Mouse (Mus musculus): ENCODE measurements at regions not wholly inside any gene's neighbourhood (a gene's known extent, or its start where the extent isn't known, plus 50 kb on each side); places are given as distances from the start of the nearest gene placed in this dataset.

DNA sequence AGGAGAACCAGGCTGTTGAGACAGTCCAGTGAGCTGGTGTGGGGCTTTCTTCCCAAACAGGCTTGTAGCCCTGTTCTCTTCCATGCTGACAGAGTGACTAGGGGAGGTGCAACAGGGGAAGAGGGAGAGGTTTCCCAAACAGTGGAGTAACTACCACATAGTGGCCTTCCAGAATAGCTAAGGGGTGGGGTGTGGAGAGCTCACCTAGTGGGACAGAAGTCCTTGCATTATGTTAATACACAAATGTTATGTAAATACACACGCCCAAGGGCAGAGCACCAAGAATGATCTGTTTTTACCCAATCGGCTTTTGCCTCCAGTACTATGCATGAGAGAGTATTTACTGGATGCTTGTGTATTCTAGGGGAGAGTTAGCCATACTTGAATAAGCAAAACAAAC is 226.6 kb upstream of the Hs6st1 start:
- no peak for DNase-seq

DNA sequence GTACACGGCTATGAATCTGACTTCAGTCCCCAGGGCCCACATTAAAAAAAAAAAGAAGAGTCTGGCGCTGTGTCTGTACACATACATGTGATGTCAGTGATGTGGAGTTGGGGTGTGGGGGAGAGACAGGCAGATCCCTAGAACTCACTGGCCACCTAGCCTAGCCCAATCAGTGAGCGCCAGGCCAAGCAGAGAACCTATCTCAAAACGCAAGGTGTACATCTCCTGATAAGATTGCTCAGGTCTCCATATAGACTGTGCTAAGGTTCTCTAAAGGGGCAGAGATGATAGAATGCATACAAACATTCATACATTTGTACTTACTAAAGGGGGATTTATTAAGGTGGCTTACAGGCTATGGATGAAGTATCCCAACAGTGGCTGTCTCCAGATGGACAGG is 225.5 kb upstream of the Hs6st1 start:
- no peak for DNase-seq

DNA sequence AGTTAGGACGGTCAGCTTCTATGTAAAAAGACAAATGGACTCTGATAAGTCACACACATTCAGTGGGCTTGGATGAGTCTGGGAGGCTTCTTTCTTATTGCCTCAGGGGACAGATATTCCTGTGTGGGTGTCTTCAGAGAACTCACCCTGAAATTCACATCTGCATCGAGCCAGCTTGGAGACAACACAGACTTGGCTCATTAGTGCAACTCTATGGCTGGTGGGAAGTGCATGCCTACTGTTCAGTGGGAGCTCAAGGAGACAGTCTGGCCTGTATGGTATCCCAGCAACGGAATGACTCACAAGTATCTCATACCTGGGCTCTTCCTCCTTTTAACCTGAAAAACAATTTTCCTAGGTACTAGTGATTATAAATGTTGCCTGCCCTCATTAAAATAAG is 224.6 kb upstream of the Hs6st1 start:
- DNase-seq = no peak

DNA sequence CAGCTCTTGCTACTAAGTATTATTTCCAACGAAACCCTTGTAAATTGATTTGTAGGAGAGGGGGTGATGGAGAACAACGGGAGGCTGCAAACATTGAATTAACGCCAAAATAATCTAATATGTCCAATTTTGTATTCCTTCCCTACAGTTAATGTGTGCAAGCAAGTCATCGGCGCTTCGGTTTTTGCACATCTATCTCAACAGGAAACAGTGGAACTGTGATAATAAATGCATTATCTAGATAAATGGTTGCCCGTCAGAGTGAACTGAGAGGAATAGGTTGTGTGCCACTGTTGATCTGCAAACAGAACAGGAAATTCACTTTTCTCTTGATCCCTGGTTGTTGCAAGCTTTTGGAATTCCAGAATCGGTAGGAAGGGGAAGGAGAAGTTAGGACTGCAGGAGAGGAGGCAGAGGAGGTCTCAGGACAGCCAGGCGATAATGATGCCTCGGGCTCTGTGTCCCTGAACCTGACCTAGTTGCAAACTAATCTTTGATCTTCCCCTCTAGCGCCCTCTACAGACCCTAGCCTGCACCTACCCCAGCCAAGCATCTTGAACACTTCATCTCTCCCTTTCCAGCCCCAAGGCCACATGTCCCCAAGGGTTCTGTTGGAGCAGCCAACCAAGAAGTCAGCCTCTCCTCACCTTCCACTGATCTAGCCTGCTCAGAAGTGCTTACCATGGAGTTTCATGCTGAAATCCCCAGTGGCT is 221.8 kb upstream of the Hs6st1 start:
- peak in 1 of 2 experiments; percentile 44 for DNase-seq

DNA sequence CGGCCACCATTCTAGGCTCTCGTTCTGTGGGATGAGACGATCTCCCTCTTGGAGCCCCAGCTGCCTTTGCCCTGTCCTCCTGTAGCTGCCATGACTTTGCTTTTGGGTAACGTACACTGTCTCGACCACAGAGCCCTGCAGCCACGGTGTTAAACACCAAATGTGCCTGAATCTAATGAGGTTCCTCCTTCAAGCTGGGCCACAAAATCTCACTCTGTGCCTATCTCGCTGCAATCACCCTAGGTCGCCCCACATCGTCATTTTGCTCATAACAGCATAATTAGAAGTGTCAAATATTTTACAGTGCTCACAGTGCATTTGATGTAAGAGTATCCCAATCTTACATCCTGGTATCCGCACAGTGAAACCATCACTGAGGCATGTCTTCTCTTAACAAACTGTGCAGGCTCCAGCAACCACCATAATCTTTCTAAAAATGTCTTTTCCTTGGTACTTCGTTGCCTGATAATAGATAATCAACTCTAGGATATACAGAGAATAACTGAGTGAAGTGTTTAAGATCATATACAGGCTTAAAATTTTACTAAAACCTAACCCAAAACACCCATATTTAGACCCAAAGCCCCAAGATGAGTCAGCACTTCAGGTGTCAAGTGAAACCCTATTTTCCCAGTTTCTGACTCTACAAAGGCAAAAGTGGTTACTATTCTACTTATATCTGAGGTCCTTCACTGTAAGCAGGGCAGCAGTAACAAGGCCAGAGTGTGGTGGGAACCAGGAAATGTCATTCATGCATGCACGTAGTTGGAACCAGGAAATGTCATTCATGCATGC is 219.8 kb upstream of the Hs6st1 start:
- no peak for DNase-seq

DNA sequence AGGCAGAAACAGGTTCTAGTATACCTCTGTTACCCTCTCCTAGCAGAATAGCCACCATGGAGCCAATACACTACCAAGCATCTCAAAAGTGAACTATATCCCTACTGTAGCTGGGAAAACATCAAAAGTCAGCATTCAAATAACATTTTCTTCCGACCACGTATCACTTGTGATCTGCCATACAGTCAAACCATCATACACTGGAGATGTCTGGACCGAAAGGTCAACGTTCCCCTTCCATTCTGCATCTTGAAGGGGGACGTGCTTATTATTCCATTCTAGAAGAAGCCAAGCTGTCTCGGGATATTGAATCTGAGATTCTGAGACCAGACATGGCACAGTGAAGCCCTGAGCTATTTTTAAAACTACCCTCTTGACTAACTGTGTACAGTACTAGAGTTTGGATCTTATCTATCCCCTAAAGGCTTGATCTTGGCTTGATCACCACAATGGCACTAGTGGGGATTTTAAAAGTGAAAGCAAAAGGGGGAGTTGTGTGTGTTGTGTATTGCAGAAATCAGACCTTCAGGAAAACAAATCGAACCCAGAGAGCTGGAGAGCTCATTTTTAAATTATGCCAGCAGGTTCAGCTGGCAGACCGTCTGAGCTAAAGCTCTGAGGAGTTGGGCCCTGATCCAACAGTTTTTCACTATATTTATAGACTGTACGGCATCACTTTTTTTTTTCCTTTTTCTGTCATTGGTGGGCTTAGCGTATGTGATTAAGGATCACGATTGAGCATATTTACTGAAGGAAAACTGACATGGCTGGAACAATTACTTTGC is 218.6 kb upstream of the Hs6st1 start:
- DNase-seq = peak in 1 of 2 experiments; percentile 21

DNA sequence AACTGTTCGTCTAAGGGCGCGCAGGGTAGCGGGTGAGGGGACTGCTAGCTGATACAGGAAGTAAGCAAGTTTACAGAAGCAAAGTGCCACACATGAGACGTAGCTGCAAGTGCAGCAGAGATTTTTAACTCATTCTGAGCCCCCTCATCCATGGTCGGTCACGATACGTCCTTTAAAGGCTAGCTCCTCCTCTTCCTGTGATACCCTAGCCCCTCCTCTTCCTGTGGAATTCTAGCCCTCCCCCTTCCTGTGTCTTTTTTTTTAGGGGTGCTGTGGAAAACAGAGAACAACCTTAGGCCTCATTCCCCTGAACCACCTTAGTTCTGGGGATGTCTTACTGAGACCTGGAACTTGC is 218.0 kb upstream of the Hs6st1 start:
- no peak for DNase-seq

DNA sequence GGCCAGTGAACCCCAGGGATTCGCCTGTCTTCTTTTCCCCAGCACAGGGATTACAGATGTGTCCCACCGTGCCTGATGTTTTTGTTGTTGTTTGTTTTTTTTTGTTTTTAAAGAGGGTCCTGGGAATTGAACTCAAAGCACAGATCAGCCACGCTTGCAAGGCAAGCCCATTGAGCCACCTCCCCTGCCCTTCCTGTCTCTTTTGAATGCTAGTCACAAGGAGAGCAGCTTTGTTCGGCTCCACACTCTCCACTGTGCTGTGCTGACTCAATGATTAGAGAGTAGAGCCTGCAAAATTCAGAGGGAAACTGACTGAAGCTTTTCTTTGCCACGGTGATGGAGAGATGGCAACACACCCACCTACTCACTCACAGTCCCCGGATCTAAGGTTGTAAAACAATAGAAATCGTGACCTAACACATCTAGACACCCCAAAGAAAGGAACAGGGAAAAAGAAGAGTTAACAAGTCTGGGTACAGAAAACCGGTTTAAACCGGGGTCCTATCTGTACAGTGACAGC is 217.6 kb upstream of the Hs6st1 start:
- no peak for DNase-seq

DNA sequence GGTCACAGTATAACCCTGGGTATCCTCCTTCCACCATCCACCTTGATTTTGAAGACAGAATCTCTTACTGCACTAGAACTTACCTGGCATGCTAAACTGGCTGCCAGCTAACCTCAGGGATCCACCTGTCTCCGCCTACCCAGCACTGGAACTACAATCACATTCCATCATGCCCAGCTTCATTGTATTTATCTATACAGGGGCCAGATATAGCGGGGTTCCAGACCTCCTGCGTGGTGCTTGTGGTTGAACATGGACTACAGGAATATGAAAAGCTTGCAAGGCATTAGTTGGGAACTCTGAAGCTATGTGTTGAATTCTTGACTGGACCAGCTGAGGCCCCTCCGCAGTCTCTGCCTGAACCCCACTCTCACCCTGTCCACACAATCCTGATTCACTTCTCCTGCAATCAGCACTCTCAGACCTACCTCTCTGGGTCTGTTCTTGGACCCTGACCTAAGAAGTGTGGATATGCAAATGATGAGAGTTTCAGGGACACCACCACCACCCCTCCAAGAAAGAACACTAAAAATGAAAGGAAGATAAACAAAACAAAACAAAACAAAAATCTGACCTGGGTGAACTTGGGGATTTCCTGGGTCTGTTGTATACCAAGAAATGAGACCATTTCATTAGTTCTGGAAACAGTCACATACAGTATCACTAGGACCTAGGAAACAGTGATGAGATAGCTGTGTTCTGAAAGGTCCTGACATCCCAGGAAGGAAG is 216.4 kb upstream of the Hs6st1 start:
- no peak for DNase-seq

DNA sequence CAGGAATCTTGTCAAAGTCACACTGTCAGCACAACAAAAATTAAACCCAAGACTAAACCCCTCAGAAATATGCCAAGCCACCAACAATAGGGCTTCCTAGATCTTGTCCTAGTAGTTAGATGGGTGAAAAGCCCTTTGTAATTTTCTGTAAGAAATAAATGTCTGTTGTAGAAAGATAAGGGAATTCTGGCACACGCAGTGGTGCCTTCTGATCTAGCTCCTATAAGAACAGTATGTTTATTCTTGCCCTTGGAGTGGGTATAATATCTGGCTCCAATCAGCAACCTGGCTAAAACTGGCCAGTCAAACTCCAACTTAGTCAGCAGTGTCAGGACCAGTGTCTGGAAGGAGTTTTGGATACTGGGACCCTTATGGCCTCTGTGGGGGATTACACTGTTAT is 215.2 kb upstream of the Hs6st1 start:
- no peak for DNase-seq

DNA sequence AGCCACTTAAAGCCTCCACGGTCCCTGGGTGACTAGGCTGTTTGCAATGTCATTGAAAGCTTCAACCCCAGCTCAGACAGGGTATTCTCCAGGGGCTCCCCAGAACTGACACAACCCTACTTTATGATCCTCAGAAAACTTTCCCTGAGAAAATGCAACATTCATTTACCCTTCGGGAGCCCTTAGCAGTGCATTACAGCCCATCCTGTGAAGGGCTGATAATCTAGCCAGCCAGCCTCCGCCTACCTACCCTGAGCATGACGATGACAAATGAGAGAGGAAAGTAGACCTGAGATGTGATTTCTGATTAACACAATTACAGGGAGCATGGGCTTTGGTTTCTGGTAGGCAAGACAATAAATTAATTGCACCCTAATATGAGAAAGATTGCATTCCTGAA is 212.6 kb upstream of the Hs6st1 start:
- DNase-seq = no peak

DNA sequence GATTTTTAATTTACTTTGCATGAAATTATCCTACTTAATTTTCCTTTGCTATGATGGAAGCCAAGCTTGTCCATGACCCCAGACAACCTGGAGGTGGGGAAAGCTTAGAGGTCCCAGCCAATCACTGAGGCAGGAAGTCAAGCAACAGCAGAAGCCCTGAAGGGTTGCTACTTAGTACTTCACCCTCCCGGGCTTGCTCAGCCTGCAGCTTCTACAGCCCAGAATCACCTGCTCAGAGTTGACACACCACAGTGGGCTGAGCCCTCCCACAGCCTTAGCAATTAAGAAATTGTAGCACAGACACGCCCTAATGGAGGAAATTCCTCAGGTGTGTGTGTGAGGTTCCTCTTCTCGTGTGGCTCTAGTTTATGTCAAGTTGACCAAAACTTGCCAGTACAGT is 209.9 kb upstream of the Hs6st1 start:
- DNase-seq = no peak

DNA sequence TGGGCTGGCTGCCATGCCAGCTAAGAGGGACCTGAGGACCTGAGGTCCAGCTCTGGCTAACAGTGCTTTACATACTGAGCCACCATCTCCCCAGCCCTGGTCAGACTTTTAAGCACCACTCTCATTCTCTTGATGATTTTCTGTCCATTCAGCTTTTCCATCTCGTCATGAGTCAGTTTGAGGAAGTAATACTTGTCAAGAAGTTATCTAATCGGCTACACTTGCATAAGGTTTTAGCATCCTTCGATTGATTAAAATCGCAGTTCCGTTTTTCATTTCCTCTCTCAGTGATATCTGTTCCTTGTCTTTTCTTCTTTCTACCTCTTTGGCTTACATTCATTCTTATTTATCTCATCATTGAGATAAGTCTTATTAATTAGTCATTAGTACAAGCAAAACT is 207.4 kb upstream of the Hs6st1 start:
- DNase-seq = no peak

DNA sequence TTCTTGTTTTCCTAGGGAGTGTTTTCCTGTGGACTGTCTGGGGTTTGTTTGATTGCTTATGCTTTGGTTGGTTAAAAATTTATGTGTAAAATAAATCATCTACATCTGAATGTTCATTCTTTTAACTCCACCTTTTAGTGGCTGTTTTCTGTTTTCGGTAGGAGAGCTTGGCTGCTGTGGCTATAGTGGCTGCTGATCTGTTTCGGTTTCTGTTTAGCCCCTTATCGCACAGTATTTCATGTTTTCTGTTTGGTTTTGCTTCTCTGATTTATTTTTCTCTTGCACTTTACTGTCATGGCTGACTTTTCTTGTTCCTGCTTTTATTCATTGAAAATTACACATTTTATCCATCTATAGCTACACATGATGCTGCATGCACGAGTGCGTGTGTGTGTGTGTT is 206.0 kb upstream of the Hs6st1 start:
- no peak for DNase-seq

DNA sequence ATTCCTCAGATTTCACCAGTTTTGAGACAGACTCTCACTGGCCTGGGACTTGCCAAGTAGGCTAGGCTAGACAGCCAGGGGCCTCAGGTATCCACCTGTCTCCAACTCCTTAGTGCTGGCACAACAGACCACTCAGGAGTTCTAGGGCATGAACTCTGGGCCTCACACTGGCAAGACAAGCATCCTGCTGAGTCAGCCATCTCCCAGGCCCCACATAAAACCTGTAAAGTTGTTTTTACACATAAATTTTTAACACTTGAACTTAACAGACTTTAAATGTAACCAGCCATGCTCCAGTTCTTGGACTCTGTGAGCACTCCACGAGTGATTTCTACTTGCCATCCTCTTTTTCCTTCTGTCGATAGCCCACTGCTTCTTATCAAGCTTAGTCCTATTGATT is 205.5 kb upstream of the Hs6st1 start:
- DNase-seq = no peak

DNA sequence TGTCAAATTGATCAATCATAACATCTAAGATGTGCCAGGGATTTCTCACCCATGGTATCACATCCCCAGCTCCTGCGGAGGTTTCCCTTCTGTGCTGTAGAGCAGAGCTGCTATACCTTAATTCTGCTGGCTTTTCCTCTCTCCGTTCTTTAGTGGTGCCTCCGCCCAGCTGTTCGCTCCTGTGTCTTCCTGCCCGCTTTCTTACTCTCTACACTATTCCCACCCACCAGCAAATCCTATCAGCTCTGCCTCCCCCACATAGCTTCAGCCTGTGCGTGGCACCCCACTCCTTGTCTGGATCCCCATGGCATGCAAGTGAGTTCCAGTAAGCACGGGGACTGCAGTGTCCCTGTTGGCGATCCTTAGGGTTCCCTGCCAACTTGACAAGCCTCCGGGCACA is 204.0 kb upstream of the Hs6st1 start:
- DNase-seq = no peak

DNA sequence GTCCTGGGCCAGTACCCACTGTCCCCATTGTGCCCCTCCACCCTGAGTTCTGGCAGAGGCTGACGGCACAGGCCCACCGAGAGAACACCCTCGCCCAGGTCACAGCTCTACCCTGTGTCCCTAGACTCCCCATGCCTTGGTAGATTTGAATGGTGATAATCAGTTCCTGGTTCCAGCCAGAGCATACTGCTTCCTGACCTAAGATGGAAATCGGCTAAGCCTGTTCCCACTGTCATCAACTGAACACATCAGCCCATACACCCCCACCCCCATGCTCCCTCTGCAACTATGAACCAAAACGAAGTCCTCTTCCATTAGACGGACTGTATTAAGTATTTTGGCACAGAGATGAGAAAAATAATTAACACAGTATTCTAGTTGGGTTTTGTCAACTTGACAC is 202.9 kb upstream of the Hs6st1 start:
- DNase-seq = no peak

DNA sequence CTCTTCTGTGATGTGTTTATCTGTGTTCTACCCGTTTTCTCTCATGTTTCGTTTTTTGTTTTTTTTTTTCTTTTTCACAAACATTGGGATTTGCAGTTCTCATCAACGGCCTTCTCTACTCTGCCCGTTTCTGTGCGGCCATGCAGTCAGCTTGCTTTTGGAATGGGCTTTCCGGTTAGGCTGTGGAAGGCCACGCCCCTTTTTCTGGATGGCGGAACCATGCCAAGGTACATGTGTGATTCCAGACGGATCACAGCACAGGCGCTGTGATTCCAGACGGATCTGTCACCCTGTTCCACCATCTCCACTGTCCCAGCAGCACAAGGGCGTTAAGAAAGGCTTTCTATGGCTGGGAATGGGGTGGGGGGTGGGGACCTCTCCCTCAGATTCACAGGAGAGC is 201.6 kb upstream of the Hs6st1 start:
- no peak for DNase-seq

DNA sequence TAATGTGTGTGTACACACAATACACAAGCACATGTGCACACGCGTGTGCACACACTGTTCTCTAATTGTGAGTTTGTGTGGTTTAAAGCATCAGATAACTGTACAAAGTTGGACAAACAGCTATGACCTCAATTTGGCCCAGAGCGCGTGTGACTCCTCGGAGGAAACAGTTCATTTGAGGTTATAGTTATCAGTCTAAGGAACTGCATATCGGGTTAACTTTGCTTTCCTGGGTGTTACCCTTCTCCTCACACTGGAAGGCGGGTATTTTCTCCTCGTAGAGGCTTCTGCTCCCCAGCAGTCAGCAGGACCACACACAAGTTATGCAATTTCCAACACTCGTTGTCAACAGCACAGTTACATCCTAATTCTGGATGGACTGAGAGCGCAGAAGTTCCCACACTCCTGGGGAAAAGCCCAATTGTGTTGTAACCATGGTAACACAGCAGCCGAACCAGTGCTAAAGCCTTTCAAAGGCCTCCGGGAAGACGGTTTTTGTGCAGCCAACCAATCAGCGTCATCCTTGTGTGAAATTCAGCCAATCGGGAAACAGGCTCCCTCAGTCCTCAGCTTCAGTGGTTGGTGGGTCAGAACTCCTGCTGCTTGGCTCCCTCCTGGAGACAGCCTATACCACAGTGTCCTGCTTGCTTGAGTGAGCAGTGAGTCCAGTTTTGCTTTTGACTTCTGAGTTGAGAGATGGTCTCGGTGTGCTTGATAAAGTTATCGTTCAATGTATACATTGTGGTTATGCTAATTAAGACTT is 198.6 kb upstream of the Hs6st1 start:
- peak; percentile 32 to 49 for DNase-seq

DNA sequence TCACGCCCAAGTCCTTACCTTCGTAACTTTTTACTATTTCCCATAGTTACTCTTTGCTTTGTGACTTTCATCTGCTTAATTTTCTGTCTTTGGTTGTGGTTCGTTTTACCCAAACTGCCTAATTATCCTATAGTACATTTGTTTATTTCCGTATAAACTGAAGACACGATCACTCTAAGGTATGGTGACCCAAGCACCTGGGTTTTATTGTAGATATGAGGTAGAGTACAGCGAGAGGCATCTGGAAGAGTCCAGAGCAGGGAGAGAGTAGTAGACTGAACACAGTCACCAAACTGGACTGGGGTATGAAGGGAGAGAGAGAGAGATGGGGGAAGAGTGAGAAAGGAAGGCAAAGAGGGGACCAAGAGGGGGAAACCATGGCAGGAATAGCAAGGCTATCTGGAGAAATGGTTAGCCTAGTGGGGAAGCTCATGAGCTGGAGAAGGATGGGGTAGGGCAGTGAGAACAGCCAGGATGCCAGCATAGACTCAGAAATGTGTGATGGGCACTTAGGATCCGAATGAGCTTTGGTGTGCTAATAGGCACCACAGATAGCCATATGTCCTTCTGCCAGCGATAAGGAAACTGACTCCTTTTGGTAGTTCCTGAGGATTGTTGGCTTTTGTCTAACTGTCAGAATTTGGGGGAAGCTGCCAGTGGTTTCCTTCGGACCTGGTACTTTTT is 197.9 kb upstream of the Hs6st1 start:
- no peak for DNase-seq

DNA sequence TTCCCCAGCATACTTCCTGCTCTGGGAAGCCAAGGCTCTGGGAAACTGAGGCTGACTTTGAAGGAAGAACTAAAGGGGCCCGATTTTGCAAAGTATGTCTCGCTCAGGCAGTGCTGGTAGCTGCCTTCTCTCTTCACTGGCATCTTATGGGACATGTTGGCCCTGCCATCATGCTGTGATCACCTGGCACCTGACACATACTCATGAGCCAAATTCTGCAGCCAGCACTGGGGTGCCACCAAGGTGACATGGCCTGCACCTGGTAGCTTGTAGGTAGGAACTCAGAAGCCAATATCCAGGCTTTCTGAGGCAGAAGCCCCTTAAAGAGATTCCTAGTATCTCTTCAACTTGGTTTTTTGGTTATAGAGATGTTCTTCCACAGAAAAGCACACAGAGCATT is 195.2 kb upstream of the Hs6st1 start:
- peak; percentile 82 to 84 for DNase-seq

Measured in cerebellum, postnatal 25 days (tissue).